Mouse (Mus musculus) embryonic fibroblast, embryonic 13.5 days (primary cell): ENCODE measurements at regions not wholly inside any gene's neighbourhood (a gene's known extent, or its start where the extent isn't known, plus 50 kb on each side); places are given as distances from the start of the nearest gene placed in this dataset.

ENCODE experiments used
- CTCF ChIP-seq: IDR thresholded peaks from 2 replicates; pipeline ENCODE4 v1.5.1; 2011; ENCODE audit warnings: mild to moderate bottlenecking, control low read depth, low read length, moderate library complexity, borderline replicate concordance; ENCODE audit not compliant: insufficient read depth
- POLR2A ChIP-seq: IDR thresholded peaks from 2 replicates; pipeline ENCODE4 v1.6.1; 2011; ENCODE audit warnings: low read depth, mild to moderate bottlenecking, control low read depth, low read length, moderate library complexity

GRCm38 (mm10) chr13:101203463-101203862, 370.2 kb upstream of the Slc30a5 start:
- TF ChIP-seq CTCF (no peak), POLR2A (no peak)
